Mouse (Mus musculus) ovary, postnatal 10 days (tissue): ENCODE measurements around the gene Lrmda.

Experiments
- DNase-seq: peaks from one replicate; pipeline ENCODE4 v3.0.0; 2022; ENCODE audit warnings: low spot score

Lrmda gene

DNA sequence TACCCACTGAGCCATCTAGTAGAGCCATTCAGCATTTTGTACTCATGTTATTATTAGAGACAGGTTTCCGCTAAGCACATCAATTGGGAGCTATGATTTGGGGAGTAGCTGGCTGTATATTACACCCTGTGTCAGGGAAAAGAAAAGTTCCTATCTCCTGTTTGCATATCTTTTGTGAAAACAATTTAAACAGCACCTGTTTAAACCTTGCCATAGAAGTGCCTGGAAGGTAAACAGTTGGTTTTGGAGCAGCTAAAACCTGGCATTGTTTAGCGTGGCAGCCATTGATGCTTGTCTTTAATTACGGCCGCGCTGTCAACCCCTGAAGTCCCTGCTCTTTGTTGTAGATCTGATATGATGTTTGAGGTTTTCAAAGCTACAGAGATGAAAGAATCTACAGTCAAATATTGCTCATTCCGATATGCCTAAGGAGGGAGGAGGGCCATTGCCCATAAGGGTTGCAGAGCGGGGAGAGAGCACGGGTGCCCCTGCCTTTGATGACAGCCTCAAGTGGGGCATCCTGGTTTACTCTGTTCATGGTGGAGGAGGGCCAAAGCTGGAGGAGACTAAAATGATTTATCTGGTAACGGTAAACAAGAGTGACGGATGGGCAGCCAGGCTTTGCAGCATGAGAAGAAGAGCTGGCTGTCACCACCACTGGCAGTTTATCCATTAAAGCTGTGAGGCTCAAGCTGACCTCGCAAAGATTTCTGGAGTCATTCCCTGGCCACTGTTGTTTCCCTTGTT lies 306.9 kb downstream of the Lrmda start:
- DNase-seq = no peak

DNA sequence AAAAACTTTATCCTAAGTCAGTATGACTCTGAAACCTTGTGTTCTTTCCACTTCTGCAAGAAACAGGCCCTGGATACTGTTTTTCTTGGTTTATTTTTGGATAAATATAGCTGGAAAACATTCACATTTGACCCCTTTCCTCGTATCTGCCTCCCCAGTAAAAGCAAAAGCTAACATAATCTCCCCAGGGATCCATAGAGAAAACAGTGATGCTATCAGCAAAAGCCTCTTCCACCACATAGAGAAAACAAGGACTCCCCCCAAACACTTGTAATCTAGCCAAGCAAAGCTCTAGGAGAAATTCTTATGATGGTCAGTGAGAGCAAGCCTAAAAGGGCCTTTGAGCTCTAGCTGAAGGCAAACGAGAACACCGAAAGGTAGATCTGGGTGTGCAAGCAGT lies 309.7 kb downstream of the Lrmda start:
- no peak for DNase-seq

DNA sequence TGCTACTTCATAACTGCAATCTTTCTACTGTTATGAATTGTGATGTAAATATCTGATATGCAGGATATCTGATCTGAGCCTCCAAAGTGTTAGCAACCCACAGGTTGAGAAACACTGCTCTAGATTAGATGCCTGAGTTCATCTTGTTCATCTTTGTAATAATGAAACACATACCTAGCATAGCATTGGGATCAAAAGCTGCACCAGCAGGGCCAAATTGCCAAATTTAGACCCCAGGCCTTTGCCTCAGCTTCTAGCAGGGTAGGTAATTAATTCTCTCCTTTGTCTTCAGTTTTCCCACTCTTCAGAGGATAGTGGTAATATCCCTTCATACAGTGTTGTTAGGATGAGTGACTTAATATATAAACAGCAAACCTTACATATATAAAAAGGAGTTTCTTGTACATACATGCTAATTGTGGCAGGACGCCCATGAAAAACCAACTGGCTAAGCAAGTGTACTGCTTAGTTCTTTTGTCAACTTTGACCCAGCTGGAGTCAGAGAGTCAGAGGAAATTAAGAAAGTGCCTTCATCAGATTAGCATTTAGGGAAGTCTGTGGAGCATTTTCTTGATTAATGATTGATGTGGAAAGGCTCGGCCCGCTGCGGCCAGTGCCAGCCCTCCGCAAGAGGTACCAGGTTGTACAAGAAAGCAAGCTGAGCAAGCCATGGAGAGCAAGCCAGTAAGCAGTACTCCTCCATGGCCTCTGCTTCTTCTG lies 315.7 kb downstream of the Lrmda start:
- no peak for DNase-seq

DNA sequence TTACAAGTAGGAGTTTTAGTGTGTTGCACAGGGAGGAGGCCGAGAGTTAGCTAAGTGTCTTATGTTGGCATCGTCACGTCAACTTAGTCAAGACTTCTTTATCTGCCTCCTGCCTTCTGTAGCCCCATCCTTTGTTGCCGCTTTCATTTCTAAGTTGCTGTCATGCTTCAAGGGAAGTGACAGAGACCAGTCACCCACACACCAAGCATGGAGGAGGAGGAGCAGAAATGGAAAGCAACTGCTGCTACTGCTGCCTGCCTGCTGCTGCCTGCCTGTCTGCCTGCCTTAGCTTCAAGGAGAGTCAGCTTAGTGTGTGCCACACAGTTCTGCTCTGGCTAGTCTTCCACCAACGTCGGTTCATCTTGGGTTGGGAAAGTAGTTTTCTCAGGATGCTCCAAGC lies 319.7 kb downstream of the Lrmda start:
- no peak for DNase-seq

DNA sequence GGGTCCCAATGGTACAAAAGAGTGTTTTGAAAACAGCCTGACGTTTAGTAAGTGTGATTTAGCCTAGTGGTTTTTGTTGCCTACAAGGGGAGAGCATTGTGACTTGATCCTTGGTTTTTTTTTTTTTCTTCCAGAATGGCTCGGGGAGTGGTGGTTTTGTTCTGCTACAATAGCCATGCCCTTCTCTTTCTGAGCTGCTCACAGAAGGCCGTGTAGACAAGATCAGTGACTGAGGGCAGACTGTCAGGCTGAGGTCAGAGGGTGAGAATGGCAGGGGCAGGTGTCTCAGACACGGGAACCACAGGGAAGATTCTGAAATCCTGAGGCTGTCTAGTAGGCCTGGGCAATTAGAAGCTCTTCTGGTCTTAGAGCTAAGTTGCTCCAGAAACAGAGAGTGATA lies 323.8 kb downstream of the Lrmda start:
- no peak for DNase-seq

DNA sequence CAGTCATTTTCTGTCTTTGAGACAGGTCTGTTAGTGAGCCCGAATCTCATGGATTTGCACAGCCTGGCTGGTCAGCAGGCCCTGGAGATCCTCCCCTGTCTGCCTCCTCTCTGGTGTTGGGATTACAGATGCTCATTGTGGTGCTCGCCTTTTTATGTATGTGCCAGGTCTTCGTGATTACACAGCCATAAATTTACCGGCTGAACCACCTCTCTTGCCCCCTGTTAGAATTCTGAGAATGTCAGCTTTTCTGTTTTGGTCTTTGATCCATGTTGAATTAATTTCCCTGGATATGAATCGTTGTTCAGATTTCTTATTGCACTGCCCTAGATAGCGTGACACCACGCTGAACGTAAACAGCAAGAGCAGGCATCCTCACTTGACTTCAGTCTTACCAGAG lies 325.7 kb downstream of the Lrmda start:
- DNase-seq = no peak

DNA sequence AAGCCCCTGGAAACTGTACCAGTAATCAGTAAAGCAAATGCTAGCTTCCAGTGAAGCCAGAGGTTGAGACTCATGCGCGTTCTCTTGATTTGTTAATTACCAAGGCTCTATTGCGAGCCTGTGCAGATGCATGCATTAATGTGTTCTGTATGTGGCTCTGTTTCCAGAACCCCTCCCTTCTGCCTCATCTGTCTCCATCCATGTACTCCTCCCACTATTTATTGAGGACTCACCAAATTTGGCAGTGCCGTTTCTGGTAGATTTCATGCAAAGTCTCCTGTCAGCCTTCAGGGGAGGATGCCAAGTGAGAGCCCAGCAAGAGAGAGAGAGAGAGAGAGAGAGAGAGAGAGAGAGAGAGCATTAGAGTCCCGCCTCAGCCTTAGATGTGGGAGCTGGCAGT lies 334.1 kb downstream of the Lrmda start:
- DNase-seq = no peak

DNA sequence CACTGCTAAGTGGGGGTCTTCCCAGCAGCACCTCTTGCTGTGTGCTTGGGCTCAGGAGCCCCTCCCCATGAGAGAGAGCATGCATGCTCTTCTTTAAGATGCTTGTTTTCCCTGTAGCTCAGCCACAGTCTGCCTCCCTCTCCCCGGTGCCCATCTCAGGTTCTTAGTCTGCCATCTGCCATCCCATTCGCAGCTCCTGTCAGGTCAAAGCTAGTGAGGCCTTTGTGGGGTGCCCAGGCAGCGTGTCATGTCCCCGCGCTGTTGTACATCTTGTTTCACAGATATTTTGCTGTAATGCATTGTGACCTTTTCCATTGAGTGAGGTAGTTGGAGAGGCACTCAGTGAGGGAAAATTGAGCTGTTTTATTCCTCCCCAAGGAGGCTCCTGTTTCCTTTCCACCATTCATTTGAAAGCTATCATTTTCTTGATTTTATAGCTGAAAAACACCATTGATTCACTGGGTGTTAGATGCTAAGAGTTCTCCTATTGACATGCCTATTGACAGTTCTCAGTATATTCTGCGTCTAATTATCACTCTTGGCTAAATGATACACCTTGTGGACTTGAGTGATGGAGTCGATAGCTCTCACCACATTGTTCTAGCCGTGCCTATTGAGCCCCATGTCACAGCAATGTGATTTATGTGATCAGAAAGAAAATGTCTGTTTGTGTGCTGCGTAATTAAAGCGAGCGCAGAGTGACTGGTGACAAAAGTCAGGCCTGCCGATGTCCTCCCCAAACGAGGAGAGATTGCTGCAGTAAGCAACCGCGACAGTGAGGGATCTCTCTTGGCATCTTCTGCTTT lies 335.5 kb downstream of the Lrmda start:
- no peak for DNase-seq

DNA sequence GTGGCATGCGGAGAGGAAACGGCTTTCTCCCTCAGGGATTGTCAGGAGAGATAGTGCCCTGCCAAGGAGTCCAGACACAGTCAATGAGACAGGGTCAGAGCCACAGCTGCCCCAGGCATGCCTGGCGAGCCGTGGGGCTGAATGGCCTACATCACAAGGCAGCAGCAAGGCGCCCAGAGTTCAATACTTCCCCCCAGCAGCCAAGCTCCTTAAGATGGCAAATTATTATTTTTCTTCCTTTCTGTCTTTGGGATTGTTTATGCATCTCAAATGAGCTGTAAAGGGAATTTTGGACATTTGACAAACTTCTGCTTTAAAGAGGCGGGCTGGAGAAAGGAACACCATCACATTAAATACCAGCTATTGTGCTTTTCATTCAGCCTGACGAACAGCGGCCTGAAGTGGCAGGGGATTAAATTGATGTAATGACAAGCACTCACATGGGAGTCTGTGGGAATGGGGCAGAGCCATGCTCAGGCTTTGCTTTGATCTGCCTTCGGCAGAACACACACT lies 338.5 kb downstream of the Lrmda start:
- DNase-seq = no peak

DNA sequence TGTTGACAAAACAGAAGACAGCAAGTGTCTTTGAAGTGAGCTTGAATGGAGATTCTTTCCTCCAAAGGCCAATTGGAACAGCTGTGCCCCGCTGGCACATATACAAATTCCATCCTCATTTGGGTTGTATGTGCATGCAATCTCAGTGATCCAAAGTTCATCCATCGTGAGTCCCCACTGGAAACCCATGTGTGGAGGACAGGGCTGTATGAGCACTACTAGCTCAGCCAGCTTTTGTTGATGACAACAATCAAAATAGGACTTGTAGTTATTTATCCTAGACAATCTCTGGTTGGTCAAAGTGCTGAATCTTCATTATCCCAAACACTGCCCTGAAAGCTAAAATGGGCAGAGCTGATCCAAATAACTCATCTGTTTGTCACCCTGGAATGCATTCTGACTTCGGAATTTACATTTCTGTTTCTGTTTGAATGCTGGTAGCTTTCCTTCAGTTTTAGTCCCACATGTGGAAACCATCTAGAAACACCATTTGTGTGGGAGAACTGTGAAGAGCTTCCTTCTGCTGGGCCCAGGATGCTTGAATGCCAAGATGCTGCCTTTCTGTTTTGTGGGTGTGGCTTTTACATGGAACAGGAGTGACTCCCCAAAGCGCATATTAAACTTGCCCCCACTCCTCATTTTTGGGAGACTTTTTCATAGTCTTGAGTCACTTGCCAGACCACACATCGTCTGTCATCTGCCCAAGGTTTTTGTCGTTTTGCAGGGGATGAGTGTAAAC lies 344.7 kb downstream of the Lrmda start:
- no peak for DNase-seq

DNA sequence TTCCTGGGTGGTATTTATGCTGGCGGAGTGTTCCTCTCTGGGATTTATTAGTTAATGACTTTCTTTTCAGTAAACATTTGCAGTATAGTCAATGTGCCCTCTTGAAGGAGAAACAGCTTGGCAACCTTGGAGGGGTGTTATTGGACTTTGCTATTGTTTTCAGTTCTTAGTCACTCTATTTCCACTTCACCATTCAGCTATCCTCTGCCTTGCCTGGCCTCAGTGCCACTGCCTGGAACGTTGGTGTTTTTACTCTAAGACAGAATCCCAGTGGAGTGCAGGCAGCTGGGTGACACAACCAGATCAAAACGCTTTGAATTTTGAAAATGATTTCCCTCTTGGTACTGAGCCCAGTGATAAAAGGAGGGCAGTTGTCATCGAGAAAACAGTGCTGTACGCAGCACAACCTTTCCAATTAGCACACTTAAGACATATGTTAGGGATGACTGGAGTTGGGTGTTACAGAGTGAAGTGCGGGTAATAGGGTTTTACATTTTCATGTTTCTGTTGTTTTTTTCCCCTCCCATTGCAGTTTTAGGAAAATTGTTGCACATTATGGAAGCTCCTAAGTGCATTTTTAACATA lies 345.4 kb downstream of the Lrmda start:
- no peak for DNase-seq

DNA sequence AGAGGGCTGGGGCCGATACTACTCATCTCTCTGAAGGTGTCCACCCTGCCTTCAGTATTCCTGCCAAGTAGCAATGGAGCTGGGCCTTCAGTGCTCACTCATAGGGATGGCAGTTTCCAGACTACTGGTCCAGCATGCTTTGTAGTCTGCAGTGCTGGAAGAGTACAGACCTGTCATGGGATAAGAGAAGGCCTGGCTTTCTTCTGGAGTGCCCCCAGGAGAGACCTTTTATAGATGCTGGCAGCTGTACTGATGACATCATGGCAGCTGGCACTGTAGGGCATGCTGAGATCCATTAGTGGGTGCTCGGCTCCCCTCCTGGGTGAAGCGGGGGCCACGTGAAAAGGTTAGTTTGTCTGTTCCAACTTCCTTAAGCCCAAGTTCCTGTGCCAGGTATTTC lies 348.1 kb downstream of the Lrmda start:
- no peak for DNase-seq

DNA sequence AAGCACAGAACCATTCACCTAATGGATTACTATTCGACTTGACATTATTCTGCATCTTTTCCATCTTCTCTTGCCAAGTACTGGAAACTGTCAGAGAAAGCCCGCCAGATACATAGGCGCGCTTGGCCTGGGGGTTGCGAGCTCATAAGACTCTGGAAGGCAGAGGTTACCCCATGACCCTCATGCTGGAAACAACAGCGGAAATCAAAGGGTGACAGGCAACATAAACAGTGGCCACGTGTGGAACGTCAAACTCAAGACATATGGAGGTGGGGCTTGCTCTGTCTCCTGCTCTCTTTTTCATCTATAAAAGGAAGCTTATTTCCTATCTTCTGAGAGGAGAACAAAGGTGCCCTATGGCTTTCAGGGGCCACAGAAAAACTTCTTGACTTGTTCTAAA lies 351.6 kb downstream of the Lrmda start:
- DNase-seq = no peak

DNA sequence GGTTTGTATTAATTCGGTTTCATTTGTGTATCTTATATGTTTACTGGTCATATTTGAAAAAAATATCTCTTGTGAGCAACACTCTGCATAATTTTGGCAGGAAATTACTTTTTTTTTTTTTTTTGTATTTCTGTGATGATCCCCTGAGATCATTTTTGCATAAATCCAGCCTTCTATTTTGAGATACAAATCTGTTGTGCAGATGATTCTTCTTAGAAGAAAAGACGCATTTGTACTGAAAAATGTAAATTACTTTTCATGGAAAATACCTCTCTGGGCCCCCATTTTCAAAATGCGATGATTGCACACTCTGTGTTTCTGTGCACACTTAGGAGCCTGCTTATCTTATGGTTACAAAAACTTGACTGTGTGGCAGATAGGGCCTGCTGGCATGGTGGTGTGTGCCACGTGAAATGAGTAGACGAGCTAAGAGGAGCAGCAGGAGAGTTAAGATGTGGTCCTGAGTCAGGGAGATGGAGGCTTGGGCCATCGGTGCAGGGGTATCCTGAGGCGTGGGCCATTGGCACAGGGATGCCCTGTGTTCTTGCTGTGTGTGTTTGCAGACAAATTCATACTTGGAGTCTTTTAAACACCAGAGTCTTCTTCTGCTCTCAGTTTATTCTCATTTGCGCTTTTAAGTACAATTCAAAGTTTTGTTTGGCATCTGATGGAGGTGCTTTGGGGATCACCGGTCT lies 353.3 kb downstream of the Lrmda start:
- no peak for DNase-seq

DNA sequence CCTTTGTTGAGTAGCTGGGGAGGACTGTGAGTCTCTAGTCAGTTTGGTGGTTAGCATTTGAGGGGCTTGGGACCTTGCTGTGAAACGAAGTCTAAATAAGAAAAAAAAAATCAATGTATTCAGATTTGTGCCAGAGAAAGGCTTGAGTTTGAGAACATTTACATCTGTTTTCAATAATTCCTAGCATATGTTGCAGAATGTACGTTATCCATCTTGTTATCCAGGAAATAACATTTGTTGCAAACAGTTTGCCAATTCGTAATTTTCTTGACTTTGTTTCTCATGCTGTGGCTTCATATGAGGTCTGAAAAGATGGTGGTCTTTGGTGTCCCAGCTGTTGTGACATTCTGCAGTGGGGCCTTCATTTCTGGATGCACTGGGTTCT lies 353.8 kb downstream of the Lrmda start:
- DNase-seq = no peak

DNA sequence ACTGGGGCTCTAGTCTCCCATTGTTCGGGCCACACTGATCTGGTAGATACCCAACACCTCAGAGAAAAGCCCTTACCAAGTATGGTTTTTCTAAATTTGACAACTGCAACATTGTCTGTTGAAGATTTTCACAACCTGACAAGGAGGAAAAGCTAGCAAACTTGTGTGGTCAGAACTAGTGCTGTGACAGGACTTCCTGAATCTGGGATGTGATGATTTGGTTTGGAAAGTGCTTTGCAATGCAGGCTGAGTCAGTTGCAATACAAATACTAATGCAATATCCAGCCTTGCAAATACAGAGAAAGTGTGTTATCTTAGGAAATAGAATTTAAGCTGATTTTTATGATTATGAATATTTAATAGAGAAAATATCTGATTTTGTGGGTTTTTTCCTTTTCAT lies 357.6 kb downstream of the Lrmda start:
- DNase-seq = no peak

DNA sequence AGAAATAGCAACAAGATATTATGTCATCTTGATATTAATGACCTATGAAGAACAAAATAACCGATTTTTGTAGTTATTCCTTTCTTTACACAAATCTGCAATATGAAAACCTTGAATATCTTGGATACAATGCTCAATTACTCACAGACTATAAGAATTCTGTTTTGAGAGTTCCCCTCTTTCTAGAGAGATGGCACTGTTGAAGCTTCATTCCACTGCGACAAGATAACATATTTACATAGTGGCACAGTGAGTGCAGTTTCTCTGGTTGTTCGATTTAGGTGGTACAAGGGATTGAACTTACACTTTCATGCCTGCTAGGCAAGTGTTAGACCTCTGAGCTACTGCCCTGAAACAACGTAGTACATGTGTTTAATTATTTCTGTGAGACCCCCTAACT lies 362.6 kb downstream of the Lrmda start:
- DNase-seq = no peak

DNA sequence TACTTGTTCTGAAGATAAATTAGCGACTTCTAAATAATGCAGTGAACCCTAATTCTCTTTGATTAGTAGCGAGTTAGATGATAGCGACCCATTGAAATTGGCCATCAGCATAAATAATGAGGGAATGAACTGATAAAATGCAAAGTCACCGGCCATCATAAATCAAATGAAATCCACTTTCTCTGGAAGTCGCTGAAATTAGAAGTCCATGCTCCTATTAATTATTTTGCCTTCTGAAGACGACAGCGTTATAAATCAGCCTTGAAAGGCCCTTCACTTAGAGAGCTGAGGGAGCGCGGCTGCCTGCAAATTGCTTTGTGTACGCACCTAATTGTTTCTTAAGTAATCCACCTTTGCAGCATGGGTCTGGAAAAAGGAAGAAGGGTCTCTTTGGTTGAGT lies 374.1 kb downstream of the Lrmda start:
- DNase-seq = no peak

DNA sequence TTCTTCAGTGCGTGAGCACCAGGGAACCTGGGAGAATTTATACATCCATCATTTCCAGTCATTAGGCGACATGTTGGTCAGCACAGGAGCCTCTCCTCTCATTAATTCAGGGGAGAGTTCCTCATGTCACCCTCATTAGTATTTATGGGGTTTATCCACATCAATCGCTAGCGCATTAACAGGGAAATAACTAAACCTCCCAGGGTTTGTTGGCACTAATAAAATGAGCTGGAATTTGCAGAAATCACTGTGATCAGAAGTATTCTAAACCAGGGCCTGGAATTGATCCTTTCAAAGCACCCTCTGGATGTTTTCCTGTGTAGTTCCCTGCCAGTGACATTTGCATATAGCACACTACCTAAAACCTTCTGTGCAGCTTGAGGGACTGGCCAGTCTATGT lies 382.9 kb downstream of the Lrmda start:
- DNase-seq = no peak

DNA sequence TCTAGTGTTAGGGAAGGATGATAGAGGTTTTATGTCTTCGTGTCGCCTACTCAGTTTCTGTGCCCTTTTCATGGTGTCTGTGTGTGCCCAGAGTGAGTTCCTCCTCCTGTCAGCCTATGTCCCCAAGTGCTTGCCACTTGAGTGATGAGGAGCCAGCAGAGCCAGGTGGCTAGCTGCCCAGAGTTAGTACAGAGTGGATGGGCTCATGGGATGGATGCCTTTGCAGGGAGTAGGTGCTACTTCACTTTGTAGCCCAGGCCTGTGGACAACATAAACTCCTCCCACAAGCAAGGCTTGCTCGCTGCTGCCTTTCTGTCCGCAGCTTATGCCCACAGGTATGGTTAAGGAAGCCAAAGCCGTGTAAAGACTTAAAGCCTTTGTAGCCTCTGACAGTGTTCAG lies 387.1 kb downstream of the Lrmda start:
- DNase-seq = no peak

DNA sequence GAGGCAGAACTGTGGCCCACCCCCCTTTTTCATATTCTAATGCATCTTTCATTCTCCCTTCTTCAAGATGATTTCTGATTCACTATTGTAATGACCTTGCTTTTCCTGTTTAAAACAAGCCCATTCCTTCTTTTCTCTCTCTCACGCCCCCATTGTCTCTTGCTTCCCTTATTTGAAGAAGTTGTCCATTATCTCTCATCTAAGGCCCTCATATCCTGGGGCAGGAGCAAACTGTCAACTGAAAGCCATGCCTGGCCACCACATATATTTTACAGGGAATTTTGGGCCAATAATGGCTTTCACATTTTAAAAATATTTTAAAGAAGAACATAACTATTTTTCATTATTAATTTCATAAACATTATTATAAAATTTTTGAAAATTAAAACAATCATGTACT lies 391.3 kb downstream of the Lrmda start:
- no peak for DNase-seq
